14 mouse cellular contexts compared by ENCODE assay signal in genomic region chr6:86860732-86861463, GRCm38 (mm10).
"Had no signal": no experiment of that assay in that cellular context is flagged by ENCODE, and none has a peak within 500 bp of the region (broad histone marks: within the 10 kb centered on the region; RNA-seq: fewer than 3 reads in every experiment).

No protein-coding gene starts in this region.

- H3K9me3 ChIP-seq: limb, embryonic 12.5 days; limb, embryonic 15.5 days; liver, embryonic 13.5 days had no signal

- H3K27ac ChIP-seq: kidney, postnatal 0 days; limb, embryonic 12.5 days; limb, embryonic 15.5 days; liver, embryonic 13.5 days; stomach, postnatal 0 days had no signal

- H3K9ac ChIP-seq: limb, embryonic 12.5 days; limb, embryonic 15.5 days; liver, embryonic 13.5 days had no signal

- DNase-seq: kidney, adult 2 months; kidney, postnatal 25 days; left cerebral cortex, postnatal 4 days; liver, embryonic 13.5 days; lung, adult 2 months; lung, postnatal 14 days; midbrain, embryonic 14.5 days; thymus, adult 2 months; thymus, postnatal 14 days; thymus, postnatal 4 days had no signal

- H3K4me1 ChIP-seq: limb, embryonic 12.5 days had no signal

- H3K4me3 ChIP-seq: limb, embryonic 12.5 days; limb, embryonic 15.5 days; liver, embryonic 13.5 days had no signal

- H3K27me3 ChIP-seq: limb, embryonic 12.5 days; limb, embryonic 15.5 days; liver, embryonic 13.5 days had no signal
